Mouse (Mus musculus) gastrocnemius, adult 8-10 months (tissue): ENCODE measurements at regions not wholly inside any gene's neighbourhood (a gene's known extent, or its start where the extent isn't known, plus 50 kb on each side); places are given as distances from the start of the nearest gene placed in this dataset.

Experiments used
- DNase-seq, 2 experiments: peaks; one replicate each; pipeline ENCODE4 v3.0.0; 2022; ENCODE audit warnings: low spot score in 2 of 2

DNA sequence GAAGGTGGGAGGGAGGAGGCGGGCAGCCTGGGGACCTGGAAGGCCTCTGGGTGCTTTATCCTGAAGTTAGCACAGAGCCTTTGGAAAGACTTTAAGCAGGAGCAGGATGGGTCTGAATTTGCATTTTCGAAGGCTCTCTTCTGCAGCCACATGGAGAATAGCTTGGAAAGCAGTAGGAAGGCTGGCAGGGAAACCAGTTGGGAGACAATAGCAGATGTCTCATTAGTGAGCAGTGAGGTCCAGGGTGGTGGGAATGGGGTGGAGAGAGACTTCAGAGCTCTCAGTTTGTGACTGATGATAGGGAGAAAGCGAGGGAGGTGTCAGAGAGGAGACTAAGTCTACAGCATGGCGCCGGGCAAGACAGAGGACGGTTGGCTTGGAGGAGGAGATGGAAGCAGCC lies 199.1 kb downstream of the Cbln1 start:
- no peak for DNase-seq

DNA sequence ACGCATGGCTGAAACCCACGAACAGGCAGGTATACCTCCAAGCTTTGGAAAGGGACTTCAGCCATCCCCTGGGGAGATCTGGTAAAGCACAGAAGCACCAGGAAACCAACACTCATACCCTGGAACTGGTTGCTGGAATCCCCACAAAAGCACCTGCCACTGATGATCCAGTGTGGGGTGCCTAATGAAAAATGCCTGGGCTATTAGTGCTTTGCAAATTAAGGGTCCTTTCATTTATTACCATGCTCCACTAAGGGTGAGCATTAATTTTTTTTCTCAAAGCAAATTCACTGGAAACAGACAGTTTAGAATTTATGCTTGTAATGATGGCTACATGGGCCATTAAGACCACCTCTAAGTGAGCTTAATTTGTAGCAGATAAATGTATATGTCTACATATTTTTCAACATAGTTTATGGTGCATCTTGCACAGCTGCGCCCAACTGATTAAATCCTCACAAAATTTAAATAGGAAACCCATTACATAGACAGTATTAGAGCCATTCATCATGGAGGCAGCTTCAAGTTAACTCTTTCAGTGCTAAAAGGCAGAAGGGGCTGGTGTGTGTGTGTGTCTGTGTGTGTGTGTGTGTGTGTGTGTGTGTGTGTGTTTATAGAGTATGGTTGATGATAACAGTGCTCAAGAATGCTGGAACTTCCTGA lies 201.8 kb downstream of the Cbln1 start:
- DNase-seq, result no peak

DNA sequence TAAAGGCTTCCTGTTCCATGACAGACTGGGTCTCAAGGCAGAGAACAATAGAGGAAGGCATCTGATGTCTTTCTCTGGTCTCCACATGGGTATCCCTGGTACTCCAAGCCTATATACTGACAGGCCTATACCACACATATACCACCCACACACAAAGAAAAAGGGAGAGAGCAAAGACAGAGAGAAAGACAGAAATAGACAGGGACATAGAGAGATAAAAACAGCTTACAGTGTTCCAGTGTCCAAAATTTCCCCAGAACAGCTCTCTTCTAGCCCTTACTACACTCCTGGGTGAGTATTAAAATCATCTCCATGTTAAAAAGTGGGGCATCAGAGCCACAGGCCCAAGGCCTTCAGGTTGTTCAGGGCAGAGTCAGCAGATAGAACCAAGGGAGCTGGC lies 204.2 kb downstream of the Cbln1 start:
- DNase-seq, result no peak

DNA sequence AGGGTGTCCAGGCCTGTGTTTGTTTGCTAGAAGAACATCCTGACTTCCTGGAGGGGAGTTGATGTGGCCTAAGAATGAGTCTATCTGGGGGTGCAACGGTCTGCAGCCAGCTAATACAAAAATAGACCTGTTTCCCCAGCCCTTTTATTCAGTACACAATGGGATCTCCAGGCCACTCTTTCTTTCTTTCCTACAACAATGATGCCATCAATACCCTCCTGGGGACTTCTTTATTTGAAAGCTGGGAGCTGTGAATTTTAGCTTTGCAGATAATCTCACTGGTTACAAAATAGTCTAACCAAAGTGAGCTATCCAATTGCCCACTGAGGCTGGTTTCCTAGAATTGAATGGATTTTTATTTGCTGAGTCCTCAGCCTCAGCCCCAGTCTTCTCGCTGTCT lies 207.4 kb downstream of the Cbln1 start:
- no peak for DNase-seq

DNA sequence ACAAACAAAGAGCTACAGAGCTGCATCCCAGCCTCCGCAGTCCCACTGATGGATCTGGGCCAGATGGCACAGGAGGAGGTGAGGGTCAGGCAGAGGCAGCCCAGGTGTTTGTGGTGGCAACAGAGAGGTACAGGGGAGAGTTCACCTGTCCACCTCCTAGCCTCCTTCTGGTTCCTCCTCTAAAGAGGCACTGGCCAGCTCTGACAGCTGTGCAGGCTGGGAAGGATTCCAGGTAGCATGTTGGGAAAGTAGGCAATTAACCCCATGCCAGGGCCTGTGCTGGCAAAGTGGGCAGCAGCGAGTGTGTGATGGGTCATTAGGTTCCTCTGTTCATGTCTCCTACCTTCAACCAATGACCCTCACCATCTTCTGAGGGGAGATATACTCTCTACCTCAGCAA lies 212.1 kb downstream of the Cbln1 start:
- no peak for DNase-seq

DNA sequence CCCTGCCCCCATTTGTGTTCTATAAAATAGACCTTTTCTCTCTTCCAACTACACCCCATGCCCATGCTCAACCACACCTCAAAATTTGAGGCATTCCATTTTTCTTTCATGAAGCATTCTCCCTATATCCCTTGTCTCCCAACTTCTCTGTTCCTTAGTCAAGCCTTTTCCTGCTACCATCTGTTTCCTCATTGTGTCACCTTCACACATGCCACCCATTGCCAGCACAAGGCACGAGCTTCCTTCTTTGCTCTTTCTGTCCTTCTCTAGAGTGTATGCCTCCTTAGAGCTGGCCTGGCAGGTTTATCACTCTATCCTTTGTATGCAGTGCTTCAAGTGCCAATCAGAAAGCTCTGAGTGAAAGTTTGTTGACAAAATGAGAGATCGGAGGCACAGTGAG lies 229.7 kb downstream of the Cbln1 start:
- no peak for DNase-seq

DNA sequence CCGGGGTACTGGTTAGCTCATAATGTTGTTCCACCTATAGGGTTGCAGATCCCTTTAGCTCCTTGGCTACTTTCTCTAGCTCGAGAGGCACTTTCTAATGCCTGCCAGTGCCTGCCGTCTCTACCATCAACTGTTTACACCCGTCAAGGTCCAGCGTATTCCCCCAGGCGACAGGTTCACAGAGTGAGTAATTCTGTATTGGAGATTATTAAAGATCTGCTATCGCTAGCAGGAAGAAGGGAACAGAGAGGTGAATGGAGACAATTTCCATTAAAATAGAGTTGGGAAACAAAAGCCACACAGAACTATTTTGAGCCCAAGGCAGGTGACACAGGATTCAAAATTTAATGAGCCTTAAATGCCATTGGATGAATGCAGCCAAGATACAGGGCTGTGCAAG lies 235.2 kb downstream of the Cbln1 start:
- DNase-seq, result no peak

DNA sequence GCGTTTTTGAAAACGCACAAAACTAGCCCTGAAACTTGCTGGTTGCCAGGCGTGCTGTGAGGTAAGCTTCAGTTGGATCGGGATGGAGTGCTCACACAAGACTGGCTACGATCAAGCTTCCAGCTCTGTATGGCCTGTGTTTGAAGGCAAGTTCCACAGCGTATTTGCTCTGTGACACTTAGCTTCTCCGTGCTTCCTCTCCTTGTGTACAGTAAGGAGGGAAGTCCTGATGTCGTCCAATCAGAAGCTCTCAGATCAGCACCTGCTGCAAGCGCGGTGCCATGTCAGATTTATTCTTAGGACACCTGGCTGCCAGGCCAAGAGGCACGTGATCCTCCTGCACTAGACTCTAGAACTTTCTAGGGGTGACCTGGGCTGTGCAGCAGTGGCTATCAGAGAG lies 236.0 kb downstream of the Cbln1 start:
- DNase-seq, result no peak

DNA sequence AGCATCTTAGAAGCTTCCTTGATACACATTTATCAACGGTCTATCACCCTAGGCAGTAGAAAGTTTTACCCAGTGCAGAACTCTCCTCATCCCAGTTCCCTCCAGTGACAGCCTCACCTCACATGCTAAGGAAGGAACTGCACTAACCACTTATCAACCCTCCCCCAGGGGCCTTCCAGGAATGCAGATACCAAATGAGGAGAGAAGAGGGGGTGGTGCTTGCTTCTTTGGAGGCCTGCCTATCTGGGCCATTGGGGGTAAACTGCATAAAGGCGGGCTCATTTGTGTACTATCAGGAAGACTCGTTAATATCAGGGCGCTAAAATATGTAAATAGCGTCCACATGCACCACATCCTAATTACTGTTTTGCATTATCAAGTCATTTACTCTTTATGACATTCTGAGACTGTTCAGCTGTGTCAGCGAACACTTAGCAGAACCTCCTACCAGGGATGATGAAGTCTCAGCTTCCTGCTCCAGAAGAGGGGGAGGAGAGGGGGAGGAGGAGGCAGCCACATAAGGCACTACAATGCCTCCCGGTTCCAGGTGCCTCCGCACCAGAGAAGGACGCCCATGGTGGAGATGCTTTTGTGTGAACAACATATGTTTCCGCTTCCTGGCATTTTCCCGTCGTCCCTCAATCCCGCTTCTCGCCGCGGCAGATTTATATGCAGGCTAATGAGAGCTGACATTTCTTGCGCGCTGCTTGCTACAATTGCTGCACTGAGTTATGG lies 236.9 kb downstream of the Cbln1 start:
- no peak for DNase-seq

DNA sequence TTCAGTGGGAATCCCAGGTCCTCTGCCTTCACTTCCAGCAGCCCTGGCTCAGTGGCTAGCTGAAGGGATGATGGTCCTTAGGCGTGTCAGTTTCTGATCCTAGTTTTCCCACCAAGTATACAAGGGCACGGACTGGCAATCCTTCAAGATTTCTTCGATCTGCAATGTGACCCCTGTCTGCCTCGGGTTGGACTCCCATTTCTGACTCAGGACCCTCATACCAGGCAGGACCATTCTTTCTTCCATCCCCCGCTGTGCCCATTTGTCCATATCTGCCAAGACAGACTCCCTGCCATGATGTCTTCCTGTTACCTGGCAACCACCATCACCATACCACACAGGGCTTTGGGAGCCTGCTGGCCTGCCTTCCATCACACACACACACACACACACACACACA lies 238.1 kb downstream of the Cbln1 start:
- DNase-seq, result no peak

DNA sequence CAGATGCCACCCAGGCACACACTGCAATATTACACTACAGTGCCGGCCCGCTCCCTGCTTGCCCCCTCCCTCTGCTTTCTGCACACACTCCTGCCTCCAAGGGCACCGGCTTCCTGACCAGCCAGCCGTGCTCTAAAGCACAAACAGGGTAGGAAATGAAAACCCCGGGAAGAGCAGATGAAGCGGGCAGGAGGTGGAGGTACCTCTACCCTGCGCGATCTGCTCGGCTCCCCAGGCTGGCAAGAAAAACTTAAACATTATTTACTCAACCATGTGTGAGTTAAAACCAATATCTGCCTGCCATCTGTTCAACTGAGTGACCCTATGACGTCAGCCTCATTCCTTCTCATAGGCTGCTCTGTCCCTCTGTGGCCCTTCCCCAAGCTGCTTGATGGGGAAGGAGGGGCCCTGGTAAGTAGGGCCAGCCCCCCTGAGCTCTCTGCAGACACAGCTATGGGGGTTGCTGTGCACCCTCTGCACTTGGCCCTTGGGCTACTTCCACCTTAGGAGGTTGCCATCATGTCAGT lies 238.5 kb downstream of the Cbln1 start:
- no peak for DNase-seq

DNA sequence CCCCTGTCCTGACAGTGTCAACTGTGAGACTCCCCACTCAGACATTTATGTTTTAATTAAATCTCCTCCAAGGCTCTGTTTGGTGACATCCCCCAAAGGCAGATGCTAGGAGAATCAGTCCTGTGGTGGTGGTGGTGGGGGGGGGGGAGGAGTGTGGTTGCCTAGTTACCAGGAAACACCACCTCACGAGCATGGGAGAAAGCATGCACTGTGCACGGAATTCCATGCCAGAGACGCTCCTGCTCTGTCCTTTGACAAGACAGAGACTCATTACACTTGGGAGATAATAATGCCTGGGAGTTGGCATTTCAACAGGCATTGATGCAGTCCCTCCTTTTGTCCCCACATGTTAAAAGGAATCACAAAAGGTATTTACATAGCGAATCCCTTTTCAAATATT lies 240.6 kb downstream of the Cbln1 start:
- DNase-seq, result no peak

DNA sequence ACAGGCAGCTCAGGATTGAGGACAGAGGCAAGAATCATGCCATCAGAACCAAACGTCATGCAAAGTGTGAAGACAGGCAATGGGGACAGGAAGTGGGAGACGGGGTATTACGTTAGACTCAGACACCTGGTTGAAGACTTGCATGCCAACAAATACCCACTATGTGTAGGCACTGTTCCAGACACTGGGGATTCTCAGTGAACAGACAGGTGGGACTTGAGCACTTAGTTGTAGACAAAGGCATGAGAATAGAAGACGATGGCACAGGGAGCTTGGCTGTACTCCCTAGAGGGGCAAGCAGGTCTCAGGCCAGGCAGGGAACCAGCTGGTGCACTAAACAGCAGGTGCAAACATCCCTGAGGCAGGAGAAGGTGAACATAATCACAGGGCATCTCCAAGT lies 242.3 kb downstream of the Cbln1 start:
- no peak for DNase-seq

DNA sequence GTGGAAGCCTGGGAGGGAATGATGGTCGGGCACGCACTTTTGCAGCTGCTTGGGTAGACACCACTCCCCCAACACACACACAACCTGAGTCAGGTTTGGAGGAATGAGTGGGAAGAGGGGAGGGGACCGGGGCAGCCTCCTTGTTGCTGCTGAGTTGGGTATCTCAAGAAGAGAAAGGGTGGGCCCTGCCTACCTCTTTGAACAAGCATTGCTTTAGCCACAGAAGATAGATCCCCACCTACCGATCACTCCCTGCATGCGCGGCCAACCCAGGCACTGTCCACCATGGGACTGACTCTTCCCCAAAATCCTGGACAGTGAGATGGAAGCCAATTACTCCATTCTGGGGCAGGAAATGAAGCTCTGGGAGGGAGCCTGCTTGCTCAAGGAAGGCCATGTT lies 243.2 kb downstream of the Cbln1 start:
- no peak for DNase-seq

DNA sequence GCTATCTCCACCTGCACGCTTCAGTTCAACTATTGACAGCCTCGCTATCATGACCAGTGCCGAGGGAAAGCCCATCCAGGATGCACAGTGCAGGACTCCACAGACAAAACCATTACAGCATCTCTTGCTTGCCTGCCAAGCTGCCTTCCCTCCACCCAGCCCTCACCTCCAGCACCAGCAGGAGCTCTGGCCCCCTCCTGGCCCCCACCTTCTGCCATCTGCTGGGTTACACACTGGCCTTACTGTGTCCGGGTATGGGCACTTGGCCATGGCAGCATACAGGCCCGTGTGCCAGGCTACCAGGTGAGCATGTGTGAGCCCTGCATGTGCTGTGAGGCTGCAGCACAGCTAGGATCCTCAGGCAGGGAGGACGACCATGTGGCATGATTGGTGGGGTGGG lies 243.6 kb downstream of the Cbln1 start:
- no peak for DNase-seq

DNA sequence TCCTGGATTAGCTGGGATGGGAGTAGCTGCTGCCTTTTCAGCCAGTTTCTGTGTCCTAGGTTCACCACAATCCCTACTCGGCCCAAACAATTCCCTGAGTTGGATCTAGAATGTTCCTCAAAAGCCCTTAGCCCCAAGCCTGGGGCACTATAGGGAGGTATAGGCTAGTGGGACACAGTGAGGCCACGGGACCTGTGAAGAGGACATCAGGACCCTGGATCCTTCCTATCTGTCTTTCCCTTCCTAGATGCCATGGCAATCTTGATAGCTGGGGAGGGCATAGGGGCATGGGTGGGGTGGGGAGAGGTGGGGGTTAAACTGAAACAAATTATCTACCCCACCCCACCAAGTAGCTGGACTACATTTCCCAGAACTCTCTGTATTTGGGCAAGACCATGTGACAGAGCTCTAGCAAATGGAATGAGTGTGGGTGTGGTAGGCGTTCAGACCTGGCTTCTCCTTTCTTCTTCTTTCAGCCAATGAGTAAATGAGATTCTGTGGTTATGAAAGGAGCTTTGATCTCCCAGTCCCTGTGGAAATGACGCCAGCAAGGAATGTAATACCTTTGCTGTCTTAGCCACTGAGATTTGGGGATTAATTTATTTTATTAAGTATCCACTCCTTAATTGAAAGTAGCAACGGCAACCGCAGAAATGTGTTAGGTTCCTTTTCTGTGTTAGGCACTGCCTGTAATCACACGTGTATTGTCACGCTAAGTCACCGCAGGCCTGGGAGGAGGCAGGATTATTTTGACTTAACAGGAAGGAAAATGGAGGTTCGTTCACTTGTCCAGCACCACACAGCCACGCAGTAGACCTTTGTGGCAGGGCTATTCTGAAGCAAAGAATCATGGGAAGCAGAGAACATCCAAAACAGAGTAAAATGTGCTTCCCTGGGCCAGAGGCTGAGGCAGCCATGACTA lies 246.6 kb downstream of the Cbln1 start:
- DNase-seq, result no peak

DNA sequence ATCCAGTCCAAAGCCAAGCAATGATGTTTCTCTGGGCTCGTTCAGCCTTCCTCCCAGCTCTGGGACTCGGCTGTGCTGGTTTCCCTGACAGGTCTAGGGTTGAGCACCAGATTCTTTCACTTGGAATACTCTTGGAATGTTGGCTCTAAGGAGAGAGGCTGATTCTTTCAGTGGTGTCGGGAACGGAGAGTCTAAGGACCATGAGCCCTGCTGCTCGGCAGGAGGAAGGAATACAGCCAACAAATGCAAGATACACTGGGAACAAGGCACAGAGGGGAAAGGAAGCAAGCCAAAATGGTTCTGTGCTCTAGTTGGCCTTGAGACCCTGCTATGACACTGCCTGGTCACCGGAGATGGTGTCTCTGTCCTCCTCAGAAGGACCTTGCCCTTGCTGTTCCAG lies 251.8 kb downstream of the Cbln1 start:
- DNase-seq, result no peak

DNA sequence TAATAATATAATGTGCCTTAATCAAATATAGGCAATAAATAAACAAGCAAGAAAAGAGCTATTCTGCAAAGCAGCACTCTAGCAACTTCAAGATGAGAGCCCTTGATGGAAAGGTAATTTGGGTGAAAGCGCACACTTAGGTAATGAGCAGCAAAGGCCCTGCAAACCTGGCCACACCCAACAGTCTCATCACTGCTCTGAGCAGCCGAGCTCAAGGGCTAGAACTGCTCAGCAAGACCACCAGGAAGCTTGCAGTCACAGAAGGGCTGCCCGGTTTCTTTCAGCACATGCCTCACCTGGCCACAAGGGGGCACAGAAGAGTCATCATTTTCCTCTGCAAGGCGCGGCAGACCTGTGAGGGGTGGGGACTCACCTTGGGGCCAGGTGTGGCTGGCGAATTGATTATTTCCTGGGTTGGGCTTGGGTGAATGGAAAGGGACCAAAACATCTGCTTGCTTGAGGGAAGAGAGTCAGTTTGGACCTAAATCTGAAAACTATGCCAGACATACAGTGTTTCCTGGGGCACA lies 253.4 kb downstream of the Cbln1 start:
- DNase-seq, result no peak

DNA sequence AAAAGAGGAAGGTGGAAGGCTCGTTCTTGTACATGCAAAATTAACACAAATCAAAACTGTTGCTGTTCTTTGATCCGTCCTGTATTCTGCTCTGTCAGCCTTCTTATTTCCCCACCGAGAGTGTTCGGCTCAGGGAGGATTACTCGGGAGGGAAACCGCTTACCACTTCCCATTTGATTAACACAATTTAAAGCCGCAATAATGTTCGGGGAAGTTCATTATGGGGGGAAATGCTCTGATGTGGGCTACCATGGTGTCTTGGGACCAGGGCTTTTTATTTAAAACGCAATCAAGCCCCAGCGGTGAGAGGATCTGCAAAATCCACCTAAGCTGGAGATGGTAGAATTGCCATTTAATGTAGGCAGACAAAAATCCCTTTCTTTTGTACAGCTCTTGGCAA lies 257.4 kb downstream of the Cbln1 start:
- DNase-seq, result no peak

DNA sequence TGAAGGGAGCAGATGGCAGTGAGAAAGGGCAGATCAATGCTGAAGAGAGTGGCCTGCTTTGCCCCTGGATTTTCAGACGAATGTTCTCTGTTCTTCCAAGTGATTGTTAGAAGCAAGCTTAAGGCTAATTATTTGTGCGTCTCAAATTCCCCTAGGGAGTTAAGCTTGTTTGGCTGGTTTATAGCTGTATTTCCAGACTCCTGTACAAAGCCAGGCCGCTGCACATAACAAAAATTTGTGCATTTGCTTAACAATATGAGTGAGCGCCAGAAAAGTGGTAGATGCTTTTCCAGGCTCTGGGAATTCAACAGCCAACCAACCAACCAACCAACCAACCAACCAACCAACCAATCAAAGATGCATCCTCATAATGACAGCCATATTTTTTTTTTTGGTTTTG lies 261.9 kb downstream of the Cbln1 start:
- no peak for DNase-seq

DNA sequence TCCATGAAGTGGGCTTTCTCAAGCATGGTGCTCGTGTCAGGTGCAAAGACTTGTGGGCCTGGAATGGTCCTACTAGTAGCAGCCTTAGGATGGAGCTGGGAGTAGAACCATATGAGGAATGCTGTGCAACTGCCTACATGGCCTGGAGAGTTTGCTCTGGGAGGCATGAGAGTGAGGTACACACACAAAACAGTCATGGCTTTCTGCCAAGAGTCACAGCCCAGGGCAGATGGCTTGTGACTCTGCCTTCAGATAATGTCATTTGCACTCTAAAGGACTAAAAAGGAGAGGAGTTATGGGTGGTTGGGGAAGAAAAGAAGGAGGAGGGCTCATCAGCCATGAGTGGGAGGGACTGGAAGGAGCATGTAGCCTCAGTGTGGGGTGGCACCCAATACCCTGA lies 263.1 kb downstream of the Cbln1 start:
- no peak for DNase-seq

DNA sequence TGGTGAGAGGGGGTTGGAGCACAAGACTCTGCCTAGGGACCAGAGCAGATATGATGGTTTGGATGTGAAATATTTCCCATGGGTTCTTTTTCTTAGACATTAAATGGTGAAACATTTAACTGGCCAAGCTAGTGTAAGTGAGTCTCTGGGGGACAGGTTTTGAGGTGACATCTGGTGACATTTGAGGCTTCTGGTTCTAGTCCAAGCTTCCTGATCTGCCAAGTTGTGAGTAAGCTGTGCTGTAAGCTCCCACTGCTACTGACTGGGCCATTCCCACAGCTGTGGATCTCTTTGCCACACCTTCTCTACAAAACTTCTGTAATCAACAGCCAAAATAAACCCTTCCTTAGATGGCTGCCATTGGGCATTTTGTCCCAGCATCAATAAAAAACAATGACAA lies 264.4 kb downstream of the Cbln1 start:
- no peak for DNase-seq
